Mouse (Mus musculus): Measurements from ENCODE around the gene Pign. TPM values are rescaled to one million over a fixed set of nuclear protein-coding genes. Genes with fewer than 3 reads are reported as not detected.

The Pign gene
- 7.3 and 9.2 TPM in 2 replicates for polyA plus RNA-seq (2015; fragmentation: Nextera tagmentation; extraction: Ambion mirVana)

GRCm38 (mm10) chr1:105663171-105663961 is at the start of gene Pign, which contains the start of gene Relch:
Gene Pign (minus strand): TSS chr1:105663677.
Gene Relch (plus strand): TSS chr1:105663861.

Small RNAs within 50 kb of the gene (microRNA-seq; reads per million reads assigned to microRNA genes)
- gene Gm22426, result not detected

Other genes with a start within 250 kb of the Pign start
- gene Relch, start 184 bp upstream of the Pign start, polyA plus RNA-seq (2015; fragmentation: Nextera tagmentation; extraction: Ambion mirVana), result 36.8 and 38.7 TPM in 2 replicates
- 1.8 and 1.9 TPM in 2 replicates for gene Tnfrsf11a, start 117.0 kb upstream of the Pign start, polyA plus RNA-seq (2015; fragmentation: Nextera tagmentation; extraction: Ambion mirVana)

Data from neural tube, postnatal 0 days (tissue).